Mouse (Mus musculus) bone marrow, adult 2 months (tissue): Measurements from ENCODE around the gene Lyrm9.

Experiments
- CTCF ChIP-seq: fragments of 200-500 bp; IDR thresholded peaks from 2 replicates; pipeline ENCODE4 v1.5.1; 2011; ENCODE audit warnings: low read length, control low read depth; ENCODE audit not compliant: control insufficient read depth, insufficient read depth
- POLR2A ChIP-seq: fragments of 200-500 bp; IDR thresholded peaks from 2 replicates; pipeline ENCODE4 v1.6.1; 2011; ENCODE audit warnings: low read depth, mild to moderate bottlenecking, control low read depth, low read length, borderline replicate concordance; ENCODE audit not compliant: control insufficient read depth

- no peak for TF ChIP-seq POLR2A
- TF ChIP-seq CTCF, result no peak
Measured at GRCm38 (mm10) chr11:78793116-78793515, 33.3 kb upstream of the Lyrm9 start.
